Mouse (Mus musculus): ENCODE results near the gene Abcg1. TPM values are rescaled to one million over a fixed set of nuclear protein-coding genes. Genes with fewer than 3 reads are reported as not detected.

The Abcg1 gene
- polyA plus RNA-seq, 1 experiment, result not detected

GRCm38 (mm10) chr17:31024782-31025125 is 32.7 kb upstream of the Abcg1 start:
- no peak overlapping the region for H3K27ac ChIP-seq (ENCODE audit: insufficient read depth, low read depth, low read length)
- TF ChIP-seq CTCF (IDR thresholded peaks at IDR 0.05; ENCODE audit: insufficient read depth, low read depth, low read length), result no peak
- TF ChIP-seq POLR2A (IDR thresholded peaks at IDR 0.05; ENCODE audit: insufficient read depth, low read depth, low read length), result no peak
- 78% methylated on average over 5 of the region's 5 CpGs for whole genome bisulfite sequencing
- 0 out of 2 replicates have a peak, but pooled peaks cover 2% of the 10 kb centered on the region for H3K4me1 ChIP-seq (ENCODE audit: control insufficient read depth, insufficient read depth, low read length)
- H3K4me3 ChIP-seq (ENCODE audit: insufficient read depth, low read depth, low read length), result no peak overlapping the region

DNA sequence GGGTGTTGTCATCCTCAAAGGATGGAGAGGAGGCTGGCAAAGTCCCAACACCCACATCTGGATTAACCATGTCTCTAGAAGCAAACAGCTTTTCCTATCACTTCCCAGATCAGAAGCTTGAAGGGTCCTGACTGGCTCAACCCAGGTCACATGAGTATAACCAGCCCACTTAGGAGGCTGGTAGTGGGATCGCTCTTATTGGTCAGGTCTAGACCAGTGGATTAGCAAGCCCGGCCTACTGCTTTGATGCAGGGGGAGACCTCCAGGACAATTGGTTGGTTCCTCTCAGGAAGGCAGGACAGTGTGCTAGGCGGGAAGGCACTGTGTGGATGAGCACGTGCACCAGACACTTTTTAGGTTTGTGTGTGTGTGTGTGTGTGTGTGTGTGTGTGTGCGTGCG is 30.5 kb upstream of the Abcg1 start:
- 91% methylated on average over 6 of the region's 6 CpGs for WGBS
- TF ChIP-seq POLR2A (IDR thresholded peaks at IDR 0.05; ENCODE audit: insufficient read depth, low read depth, low read length) (no peak), CTCF (IDR thresholded peaks at IDR 0.05; ENCODE audit: insufficient read depth, low read depth, low read length) (no peak)
- 0 out of 2 replicates have a peak, but pooled peaks cover 2% of the 10 kb centered on the region for H3K4me1 ChIP-seq (ENCODE audit: control insufficient read depth, insufficient read depth, low read length)
- H3K4me3 ChIP-seq (ENCODE audit: insufficient read depth, low read depth, low read length), result no peak overlapping the region
- H3K27ac ChIP-seq (ENCODE audit: insufficient read depth, low read depth, low read length), result no peak overlapping the region

DNA sequence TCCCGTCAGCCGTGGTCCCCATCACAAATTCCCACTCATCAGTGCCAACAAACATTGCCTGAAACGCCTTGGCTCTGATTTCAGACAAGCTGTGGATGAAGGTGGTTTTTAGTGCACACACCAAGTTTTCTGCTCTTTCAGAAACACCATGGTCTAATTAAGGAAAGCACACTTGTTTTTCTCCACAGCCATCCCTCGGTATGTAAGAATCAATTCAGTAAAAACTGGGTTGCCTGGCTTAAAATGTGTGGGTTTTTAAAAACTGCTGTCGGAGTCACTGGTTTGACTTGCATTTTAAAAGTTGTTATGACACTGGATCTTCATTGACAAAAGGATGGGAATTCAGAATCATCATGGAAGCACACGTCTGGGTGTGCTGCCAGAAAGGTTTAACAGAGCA is 29.8 kb upstream of the Abcg1 start:
- Histone ChIP-seq H3K4me3 (ENCODE audit: insufficient read depth, low read depth, low read length) (no peak overlapping the region), H3K27ac (ENCODE audit: insufficient read depth, low read depth, low read length) (no peak overlapping the region), H3K4me1 (ENCODE audit: control insufficient read depth, insufficient read depth, low read length) (0 out of 2 replicates have a peak, but pooled peaks cover 2% of the 10 kb centered on the region)
- TF ChIP-seq POLR2A (IDR thresholded peaks at IDR 0.05; ENCODE audit: insufficient read depth, low read depth, low read length) (no peak), CTCF (IDR thresholded peaks at IDR 0.05; ENCODE audit: insufficient read depth, low read depth, low read length) (no peak)
- WGBS, result 60% methylated on average over 6 of the region's 6 CpGs

DNA sequence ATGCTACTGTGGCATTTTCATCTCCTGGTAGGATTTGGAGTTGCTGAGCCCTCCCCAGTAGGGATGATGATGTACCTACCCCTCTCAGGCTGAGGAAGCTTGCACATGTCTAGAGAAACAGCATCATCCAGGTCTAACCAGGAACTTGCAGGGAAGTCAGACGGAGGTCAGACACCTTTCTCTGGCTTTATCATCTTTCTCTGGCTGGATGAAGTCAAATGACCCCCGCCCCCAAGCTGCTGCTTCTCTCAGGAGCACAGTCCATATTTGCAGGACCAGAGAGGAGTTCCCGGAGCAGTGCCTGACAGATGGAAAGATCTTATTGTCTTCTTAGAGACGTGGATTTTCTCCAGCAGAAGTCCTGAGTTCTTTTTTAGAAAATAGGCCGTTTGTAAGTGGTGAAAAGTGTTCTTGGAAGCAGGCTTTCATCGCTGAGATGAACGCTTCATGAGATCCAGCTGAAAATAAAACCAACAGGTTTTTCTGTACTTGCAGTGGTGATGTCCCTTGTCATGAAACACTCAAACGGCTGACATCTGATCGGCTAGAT is 28.6 kb upstream of the Abcg1 start:
- TF ChIP-seq CTCF (IDR thresholded peaks at IDR 0.05; ENCODE audit: insufficient read depth, low read depth, low read length), result no peak
- no peak for TF ChIP-seq POLR2A (IDR thresholded peaks at IDR 0.05; ENCODE audit: insufficient read depth, low read depth, low read length)
- H3K4me3 ChIP-seq (ENCODE audit: insufficient read depth, low read depth, low read length), result no peak overlapping the region
- no peak overlapping the region for H3K27ac ChIP-seq (ENCODE audit: insufficient read depth, low read depth, low read length)
- 82% methylated on average over 9 of the region's 9 CpGs for WGBS
- peaks cover 5% of the 10 kb centered on the region; the same call in 1 of the 2 replicates for H3K4me1 ChIP-seq (ENCODE audit: control insufficient read depth, insufficient read depth, low read length)

DNA sequence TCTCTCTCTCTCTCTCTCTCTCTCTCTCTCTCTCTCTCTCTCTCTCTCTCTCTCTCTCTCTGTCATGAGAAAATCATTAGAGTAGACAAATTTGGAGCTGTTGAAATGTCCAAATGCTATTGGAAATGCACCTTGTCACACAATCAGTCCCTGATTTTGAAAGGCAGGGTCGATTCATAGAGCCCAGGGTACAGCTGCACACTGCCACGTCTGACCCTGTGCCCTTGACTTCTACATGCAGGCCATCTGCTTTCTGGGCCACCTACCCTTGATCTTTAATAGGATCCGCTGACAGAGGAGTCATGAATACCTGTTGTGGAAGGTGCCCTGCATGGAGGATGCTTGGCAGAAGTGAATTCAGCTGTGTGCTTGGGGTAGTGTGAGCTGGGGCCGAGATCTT is 28.1 kb upstream of the Abcg1 start:
- WGBS, result 92% methylated on average over 4 of the region's 4 CpGs
- Histone ChIP-seq H3K27ac (ENCODE audit: insufficient read depth, low read depth, low read length) (no peak overlapping the region), H3K4me1 (ENCODE audit: control insufficient read depth, insufficient read depth, low read length) (peaks cover 8% of the 10 kb centered on the region), H3K4me3 (ENCODE audit: insufficient read depth, low read depth, low read length) (no peak overlapping the region)
- no peak for TF ChIP-seq POLR2A (IDR thresholded peaks at IDR 0.05; ENCODE audit: insufficient read depth, low read depth, low read length)
- TF ChIP-seq CTCF (IDR thresholded peaks at IDR 0.05; ENCODE audit: insufficient read depth, low read depth, low read length), result no peak

DNA sequence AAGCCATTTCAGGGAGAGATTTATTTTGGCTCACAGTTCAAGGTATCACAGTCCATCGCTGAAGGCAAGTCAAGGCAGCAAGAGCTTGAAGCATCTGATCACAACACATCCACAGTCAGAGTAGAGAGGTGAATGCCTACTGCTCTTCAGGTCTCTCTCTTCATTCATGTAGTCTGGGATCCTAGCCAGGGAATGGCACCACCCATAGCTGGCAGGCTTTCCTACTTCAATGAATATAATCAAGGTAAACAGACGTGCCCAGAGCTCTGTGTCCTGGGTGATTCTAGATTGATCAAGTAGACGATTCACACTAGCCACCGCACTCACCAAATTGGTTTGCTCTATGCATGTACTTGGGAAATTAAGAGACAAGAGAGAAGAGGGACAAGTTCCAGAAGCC is 25.1 kb upstream of the Abcg1 start:
- H3K4me3 ChIP-seq (ENCODE audit: insufficient read depth, low read depth, low read length), result no peak overlapping the region
- TF ChIP-seq POLR2A (IDR thresholded peaks at IDR 0.05; ENCODE audit: insufficient read depth, low read depth, low read length), result no peak
- no peak for TF ChIP-seq CTCF (IDR thresholded peaks at IDR 0.05; ENCODE audit: insufficient read depth, low read depth, low read length)
- H3K4me1 ChIP-seq (ENCODE audit: control insufficient read depth, insufficient read depth, low read length), result peaks cover 17% of the 10 kb centered on the region
- no peak overlapping the region for H3K27ac ChIP-seq (ENCODE audit: insufficient read depth, low read depth, low read length)
- WGBS, result 80% methylated on average over 4 of the region's 4 CpGs

DNA sequence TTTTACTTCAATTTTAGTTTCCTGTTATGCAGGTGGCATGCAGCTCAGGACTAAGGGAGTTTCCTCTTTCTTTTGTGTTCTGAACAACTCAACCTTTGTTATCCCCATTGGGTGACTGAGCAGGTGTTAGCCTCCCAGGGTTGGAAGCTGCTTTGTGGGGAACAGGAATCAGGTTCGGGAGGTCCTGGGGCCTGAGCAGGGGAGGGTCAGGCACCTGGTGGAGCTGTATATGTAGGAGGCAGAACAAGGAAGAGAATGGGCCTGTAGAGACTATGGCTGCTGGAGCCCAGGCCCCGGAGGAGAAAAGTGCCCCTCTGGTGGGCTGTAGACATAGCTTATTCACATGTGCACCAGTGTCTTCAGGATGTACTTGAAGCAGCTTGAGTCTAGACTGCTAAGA is 24.2 kb upstream of the Abcg1 start:
- Histone ChIP-seq H3K4me1 (ENCODE audit: control insufficient read depth, insufficient read depth, low read length) (peaks cover 15% of the 10 kb centered on the region), H3K27ac (ENCODE audit: insufficient read depth, low read depth, low read length) (no peak overlapping the region), H3K4me3 (ENCODE audit: insufficient read depth, low read depth, low read length) (no peak overlapping the region)
- no peak for TF ChIP-seq CTCF (IDR thresholded peaks at IDR 0.05; ENCODE audit: insufficient read depth, low read depth, low read length)
- TF ChIP-seq POLR2A (IDR thresholded peaks at IDR 0.05; ENCODE audit: insufficient read depth, low read depth, low read length), result no peak
- WGBS, result 72% methylated on average over 2 of the region's 2 CpGs

DNA sequence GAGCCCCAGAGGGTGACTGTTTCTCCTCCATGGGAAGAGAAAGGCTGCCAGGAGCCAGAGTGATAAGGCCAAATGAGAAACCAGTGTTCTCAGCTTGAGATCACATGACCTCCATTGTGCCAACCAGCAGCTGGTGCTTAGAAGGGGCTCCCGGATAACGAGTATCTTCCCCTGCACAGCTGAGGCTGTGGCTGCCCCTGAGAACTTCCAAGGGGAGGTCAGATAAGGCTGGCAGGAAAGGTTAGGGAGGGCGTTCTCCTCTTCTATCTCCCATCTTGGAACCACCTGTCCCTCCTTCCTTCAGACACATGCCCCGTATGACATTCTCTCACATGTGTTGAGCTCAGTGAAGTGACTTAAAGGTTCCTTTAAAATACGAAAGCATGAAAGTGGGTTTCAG is 23.3 kb upstream of the Abcg1 start:
- WGBS, result 54% methylated on average over 5 of the region's 5 CpGs
- no peak for TF ChIP-seq POLR2A (IDR thresholded peaks at IDR 0.05; ENCODE audit: insufficient read depth, low read depth, low read length)
- TF ChIP-seq CTCF (IDR thresholded peaks at IDR 0.05; ENCODE audit: insufficient read depth, low read depth, low read length), result no peak
- Histone ChIP-seq H3K4me1 (ENCODE audit: control insufficient read depth, insufficient read depth, low read length) (peaks cover 15% of the 10 kb centered on the region), H3K27ac (ENCODE audit: insufficient read depth, low read depth, low read length) (no peak overlapping the region), H3K4me3 (ENCODE audit: insufficient read depth, low read depth, low read length) (no peak overlapping the region)

- Histone ChIP-seq H3K27ac (ENCODE audit: insufficient read depth, low read depth, low read length) (no peak overlapping the region), H3K4me3 (ENCODE audit: insufficient read depth, low read depth, low read length) (no peak overlapping the region), H3K4me1 (ENCODE audit: control insufficient read depth, insufficient read depth, low read length) (peaks cover 19% of the 10 kb centered on the region)
- 92% methylated on average over 9 of the region's 9 CpGs for WGBS
- TF ChIP-seq POLR2A (IDR thresholded peaks at IDR 0.05; ENCODE audit: insufficient read depth, low read depth, low read length) (no peak), CTCF (IDR thresholded peaks at IDR 0.05; ENCODE audit: insufficient read depth, low read depth, low read length) (no peak)
Observed at GRCm38 (mm10) chr17:31034674-31035356, 22.7 kb upstream of the Abcg1 start.

All from olfactory bulb, adult 2 months (tissue).